Mouse (Mus musculus): ENCODE measurements around the gene Jup. TPM values are rescaled to one million over a fixed set of nuclear protein-coding genes. Genes with fewer than 3 reads are reported as not detected.

Gene Jup
- total RNA-seq, 1 experiment from 2014 or later = 3.0 TPM

DNA sequence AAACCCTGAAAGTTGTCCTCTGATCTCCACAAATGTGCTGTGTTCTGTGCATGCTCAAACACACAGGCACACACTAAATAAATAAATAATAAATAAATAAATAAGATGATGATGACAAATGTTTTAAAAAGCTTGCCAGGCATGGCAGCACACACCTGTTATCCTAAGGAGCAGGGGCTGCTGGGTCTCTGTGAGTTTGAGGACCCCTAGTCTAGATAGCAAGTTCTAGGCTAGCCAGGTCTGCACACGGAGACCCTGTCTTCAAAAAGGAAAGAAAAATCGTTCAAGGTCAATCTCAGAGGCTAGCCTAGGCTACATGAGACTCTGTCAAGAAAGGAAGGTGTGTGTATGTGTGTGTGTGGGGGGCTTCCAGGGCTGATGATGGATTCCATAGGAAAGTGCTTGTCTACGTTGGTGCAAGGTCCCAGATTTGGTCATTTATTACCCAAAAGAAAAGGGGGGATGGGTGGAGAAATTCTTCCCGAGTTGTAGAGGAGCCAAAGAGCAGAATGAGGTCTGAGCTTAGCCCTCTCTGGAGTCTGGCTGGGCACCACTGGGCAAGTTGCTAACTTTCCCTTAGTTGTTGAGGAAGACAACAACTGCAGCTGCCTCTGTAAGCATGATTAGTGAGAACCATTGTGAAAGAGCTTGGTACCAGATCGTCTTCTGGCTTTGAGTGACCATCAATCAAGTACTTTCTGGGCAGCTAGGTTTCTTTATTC is 3.0 kb downstream of the Jup start:
- no peak for ATAC-seq (ENCODE audit: extremely low read depth, insufficient number of reproducible peaks, low FRiP score, poor library complexity, severe bottlenecking)

DNA sequence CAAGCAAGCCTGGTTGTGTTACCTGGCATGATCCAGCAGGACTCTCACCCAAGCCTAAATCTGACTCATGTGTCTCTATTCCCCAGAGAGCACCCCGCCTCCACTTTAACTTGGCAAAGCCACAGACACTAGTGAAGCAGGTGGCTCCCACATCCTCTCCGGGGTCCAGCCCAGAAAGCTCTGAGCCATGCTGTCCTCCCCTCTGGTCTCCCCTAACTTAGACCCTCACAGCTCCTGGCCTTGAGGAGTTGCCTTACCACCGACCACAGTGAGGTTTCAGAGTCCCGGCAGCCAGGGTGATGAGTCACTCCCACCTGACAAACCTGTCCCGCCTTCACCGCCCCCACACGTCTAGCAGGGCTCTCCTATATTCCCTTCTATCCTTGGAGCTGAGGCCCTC is 3.8 kb downstream of the Jup start:
- ATAC-seq (ENCODE audit: extremely low read depth, insufficient number of reproducible peaks, low FRiP score, poor library complexity, severe bottlenecking) = no peak

DNA sequence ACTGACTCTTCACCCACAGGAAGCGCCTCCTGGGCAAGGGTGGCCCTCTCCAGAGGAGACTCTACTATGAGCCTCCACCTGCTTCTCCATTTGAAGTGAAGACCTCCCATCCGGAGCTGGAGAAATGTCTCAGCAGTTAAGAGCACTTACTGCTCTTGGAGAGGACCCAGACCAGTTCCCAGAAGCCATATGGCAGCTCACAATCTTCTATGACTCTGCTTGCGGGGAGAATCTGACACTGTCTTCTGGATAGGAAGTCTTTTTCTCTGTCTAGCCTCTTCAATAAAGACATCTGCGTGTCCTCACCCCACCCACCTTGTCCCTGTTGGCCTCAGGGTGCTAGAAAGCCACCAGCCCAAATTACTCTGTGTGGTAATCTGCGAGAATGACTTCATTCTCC is 4.6 kb downstream of the Jup start:
- no peak for ATAC-seq (ENCODE audit: extremely low read depth, insufficient number of reproducible peaks, low FRiP score, poor library complexity, severe bottlenecking)

DNA sequence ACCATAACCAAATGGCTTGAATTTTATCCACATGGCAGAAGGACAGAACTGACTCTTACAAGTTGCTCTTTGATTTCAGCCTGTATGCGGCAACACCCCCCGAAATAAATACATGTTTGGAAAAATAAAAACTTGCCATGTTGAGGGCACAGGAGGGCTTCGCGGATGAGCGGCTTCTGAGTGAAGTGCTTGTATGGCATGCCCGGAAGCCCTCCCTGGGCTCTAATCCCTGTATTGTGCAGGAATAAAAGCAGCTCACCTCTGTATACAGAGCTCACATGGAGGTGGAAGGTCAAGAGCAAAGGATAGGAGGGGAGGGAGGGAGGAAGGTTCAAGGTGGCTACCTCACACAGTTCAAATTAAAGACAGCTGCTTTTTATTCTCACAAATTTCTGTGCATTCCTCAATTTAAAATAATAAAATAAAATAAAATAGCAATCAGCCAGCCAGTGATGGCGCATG is 5.6 kb downstream of the Jup start:
- no peak for ATAC-seq (ENCODE audit: extremely low read depth, insufficient number of reproducible peaks, low FRiP score, poor library complexity, severe bottlenecking)

DNA sequence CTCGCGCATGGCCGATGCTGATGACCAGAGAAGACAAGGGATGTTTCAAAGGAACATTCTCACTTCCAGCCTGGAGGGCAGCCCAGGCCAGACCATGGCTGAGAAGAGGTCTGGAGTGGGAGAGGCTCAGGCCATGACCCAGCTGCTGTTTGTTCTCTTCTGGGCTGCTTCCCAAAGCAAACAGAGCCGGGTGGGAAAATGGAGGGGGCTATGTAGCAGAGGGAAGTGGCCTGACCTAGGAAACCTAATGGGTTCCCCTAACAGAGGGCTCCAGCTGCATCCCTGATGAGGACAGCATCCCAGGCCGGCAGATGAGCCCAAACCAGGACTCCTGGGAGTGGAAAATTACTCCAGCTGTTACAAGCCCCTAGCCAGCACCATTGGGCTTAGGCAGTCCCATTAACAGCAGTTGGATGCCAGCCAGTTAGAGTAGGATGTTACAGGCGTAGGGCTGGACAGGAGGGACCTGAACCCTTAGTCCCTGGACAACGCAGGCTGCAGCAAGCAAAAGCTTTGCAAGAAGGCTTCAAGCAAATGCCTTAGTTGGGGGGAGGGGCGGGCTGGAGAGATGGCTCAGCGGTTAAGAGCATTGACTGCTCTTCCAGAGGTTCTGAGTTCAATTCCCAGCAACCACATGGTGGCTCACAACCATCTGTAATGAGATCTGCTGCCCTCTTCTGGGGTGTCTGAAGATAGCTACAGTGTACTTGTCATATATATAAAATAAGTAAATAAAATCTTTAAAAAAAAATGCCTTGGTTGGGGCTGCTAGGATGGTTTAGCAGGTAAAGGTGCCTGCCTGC is 6.3 kb downstream of the Jup start:
- ATAC-seq (ENCODE audit: extremely low read depth, insufficient number of reproducible peaks, low FRiP score, poor library complexity, severe bottlenecking) = no peak

DNA sequence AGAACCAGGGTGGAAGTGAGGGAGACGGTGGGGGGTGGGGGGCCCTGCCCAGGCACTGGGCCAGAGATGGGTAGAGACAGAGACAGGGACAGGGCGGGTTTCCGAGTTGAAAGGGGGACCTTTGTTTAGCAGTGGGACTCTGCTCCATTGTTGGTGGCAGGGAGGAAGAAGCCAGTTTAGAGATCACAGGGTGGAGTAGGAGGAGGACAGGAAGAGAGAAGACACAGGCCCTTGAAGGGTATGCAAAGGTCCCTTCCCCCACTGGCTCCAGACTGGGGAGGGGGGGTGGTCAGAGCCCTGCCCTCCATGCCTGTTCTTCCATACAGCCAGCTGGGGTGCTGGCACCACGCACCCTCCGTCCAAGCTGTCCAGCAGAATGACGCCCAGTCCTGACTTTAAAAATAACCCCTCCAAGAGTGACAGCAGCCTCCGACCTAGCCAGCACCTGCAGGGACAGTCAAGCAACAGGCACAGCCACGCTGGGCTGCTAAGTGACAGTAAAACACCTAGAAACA is 7.6 kb downstream of the Jup start:
- ATAC-seq (ENCODE audit: extremely low read depth, insufficient number of reproducible peaks, low FRiP score, poor library complexity, severe bottlenecking) = 0 out of 2 replicates have a peak, but pooled peaks have one; percentile 4

DNA sequence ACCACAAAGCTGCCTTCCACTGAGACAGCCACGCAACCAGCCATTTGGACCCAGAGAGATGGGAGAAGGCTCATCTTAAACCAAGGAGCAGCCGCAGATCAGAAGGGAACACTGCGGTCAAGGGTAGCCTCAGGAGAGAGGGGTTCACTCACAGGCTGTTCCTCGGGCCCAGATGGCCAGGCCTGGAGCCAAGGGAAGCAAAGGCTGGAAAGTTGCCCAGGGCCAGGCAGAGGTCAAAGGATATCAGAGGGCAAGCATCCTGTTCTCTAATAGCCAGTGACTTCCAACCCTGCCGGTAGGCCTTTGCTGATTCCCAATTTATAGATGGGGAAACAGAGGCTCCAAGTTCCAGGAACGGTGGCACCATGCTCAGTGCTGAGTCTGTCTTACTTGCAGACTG is 9.0 kb downstream of the Jup start:
- ATAC-seq (ENCODE audit: extremely low read depth, insufficient number of reproducible peaks, low FRiP score, poor library complexity, severe bottlenecking) = no peak

DNA sequence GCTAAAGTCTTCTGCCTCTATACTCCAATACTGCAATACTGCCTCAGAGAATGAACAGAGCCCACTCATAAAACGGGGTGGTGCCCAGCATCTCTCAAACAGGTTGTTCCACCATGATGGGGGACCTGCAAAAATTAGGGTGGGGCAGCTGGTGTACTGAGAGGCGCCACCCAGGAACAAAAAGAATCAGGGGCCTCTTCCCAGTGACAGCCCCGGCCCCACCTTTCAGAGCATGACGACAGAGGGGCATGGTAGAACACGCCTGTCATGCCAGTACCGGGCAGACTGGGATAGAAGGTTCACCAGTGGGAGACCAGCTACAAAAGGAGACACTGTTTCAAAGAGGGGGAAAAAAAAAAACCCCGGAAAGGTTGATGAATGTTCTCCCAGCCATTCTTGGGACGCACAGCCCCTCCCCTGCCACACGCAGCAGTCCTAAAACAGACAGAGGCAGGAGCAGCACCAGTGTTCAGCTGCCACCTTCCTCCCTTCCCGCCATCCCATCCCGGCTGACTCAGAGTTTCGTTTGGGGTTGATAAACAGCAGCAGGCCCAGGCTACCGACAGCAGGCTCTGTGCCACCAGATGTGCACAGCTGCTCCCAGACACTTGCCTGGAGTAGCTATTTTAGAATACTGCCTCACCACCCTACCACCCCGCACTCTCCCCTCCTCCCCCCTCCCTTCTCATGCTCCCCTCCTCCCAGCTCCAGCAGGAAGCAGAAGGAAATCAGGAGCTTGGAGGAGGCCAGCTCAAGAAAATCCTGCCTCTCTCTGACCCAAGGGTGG is 9.8 kb downstream of the Jup start:
- ATAC-seq (ENCODE audit: extremely low read depth, insufficient number of reproducible peaks, low FRiP score, poor library complexity, severe bottlenecking) = no peak

DNA sequence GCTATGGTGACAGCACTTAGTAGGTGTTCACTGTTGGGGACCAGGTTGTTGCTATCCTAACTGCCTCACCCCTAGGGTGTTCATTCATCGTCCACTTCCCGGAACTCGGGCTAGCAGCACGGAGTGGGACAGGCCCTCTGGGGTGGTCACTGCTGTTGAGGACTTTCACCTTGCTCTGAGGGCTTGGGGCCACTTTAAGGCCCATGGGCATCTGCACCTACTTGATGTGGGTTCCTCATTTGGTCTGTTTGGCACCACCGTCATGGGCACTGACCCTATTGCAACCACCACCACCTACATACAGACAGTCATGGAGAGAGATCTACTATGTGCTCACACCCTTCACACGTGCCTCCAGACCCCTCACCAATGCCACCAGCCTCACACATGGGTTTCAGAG is 10.5 kb downstream of the Jup start:
- no peak for ATAC-seq (ENCODE audit: extremely low read depth, insufficient number of reproducible peaks, low FRiP score, poor library complexity, severe bottlenecking)

DNA sequence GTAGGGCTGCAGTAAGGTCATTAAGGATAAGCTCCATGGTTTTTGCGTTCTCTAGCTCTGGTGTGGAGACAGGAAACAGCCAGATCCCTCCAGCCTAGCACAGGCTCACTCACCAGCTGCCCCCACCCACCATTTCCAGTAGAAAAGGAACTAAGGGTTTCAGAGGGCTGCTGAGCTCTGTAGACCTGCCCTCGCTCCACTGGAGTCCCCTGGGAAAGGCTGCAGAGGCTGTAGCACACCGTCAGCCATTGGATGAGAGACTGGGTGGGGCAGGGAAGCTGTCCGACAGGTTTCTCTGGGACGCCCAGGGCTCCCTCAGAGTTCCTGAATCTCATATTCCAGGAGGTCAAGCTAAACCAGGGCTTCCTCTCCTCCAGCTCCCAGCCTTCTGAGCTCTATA is 11.0 kb downstream of the Jup start:
- no peak for ATAC-seq (ENCODE audit: extremely low read depth, insufficient number of reproducible peaks, low FRiP score, poor library complexity, severe bottlenecking)

DNA sequence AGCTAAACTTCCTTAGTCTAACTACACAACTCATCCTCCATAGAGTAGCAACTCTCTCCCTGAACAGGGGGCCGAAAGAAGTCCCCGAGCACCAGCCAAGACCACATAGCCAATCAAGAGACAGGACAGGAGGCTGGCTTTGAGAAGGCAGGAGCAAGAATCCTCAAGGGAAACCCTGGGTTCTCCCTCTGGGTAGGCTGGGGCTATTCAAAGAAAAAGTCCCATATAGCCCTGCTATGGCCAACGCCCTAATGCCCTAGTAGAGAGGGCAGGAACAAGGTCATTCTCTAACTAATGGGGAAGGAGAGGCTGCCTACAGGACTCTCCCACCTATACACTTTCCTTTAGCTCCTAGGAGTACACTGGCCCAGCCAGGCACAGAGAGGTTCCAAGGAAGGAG is 12.5 kb downstream of the Jup start:
- no peak for ATAC-seq (ENCODE audit: extremely low read depth, insufficient number of reproducible peaks, low FRiP score, poor library complexity, severe bottlenecking)

DNA sequence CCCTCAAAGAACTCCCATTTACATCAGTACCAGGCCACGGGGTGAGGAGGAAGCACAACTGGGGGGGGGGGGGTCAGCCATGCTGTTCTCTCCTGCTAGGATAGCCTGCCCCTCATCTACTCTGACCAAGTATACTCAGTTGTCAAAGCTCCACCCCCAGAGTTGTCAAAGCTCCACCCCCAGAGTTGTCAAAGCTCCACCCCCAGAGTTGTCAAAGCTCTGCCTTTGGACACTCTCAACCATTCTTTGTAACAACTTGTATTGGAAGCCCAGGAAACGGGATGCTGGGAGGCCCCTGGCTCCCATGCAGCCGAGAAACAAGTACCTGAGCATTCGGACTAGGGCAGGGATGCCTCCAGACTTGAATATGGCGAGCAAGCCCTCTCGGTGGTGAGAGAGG is 14.9 kb downstream of the Jup start:
- no peak for ATAC-seq (ENCODE audit: extremely low read depth, insufficient number of reproducible peaks, low FRiP score, poor library complexity, severe bottlenecking)

DNA sequence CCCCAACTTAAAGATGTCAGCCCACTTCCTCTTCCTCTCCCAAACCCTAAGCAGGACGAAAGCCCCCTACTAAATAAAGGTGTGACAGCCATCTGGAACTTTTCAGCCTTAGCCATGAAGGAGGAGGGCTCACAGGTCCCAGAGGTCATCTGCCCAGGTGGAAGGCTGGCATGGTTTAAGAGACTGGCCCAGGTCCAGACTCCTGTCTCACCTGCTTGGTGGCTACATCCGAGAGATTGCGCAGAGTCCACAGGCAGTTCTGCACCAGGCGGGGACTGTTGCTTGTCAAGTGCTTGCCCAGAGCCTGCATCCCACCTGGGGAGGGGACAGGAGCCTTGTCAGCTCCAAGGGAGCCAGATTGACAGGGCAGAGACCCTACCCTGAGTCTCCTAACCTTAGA is 18.3 kb downstream of the Jup start:
- ATAC-seq (ENCODE audit: extremely low read depth, insufficient number of reproducible peaks, low FRiP score, poor library complexity, severe bottlenecking) = no peak

DNA sequence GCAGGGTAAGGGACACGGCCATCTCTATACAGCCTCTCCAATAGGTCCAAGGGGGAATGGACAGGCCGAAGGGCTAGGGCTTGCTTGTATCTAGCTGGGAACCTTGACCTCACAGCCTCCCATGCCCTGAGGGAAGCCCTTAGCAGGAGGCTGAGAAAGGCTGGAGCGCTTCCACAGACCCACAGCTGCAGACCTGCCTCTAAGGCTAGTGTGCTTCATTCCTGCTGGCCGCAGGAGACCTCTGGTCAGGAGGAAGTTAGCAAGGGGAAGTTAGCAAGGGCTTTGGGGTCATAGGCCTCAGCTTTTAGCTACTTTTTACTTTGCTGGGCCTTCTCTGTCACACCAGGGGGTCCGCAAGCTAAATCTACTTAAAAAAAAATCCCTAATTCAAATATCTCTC is 19.1 kb downstream of the Jup start:
- ATAC-seq (ENCODE audit: extremely low read depth, insufficient number of reproducible peaks, low FRiP score, poor library complexity, severe bottlenecking) = no peak

DNA sequence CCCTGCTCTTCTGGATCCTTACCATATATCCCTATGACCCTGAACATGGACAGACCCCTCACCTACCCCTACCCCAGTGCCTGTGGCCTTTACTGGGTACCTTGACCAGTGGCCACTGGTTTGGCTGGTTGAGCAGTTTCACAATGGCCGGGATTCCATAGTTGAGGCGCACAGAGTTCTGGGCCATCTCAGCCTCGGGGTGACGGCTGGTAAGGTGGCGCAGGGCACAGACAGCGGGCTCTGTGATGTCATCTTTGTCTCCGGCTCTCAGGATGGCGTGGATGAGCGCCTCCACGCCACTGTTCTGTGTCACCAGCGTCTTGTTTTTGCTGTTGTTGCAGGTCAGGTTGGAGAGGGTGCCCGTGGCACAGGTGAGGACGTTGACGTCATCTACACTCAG is 19.6 kb downstream of the Jup start:
- ATAC-seq (ENCODE audit: extremely low read depth, insufficient number of reproducible peaks, low FRiP score, poor library complexity, severe bottlenecking) = no peak

DNA sequence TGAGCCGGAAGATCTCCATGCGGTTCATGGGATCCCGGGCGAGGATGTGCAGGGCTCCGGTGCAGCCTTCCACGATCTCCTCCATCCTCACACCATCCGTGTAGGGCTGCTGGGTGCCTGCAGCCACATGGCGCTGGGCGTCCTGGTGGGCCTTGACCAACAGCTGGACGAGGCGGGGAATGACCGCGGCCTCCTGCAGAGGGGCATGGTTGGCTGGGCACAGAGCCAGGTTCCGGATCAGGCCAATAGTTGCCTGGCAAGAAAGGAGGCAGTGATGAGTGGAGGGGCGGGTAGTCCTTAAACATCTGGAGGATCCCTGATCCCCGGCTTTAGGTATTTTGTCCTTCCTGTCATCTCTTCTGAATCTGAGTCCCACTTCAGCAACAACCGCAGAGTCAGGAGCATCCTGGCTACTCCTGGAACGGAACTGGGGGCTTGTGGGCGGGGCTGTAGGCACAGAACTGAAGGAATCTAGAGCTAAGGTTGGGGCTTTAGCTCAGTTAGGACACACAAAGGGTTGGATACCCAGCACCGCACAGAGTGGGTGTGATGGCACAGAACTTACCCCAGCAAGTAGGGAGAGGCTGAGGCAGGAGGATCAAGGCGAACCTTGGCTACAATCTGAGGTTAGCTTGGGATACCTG is 20.7 kb downstream of the Jup start:
- no peak for ATAC-seq (ENCODE audit: extremely low read depth, insufficient number of reproducible peaks, low FRiP score, poor library complexity, severe bottlenecking)

DNA sequence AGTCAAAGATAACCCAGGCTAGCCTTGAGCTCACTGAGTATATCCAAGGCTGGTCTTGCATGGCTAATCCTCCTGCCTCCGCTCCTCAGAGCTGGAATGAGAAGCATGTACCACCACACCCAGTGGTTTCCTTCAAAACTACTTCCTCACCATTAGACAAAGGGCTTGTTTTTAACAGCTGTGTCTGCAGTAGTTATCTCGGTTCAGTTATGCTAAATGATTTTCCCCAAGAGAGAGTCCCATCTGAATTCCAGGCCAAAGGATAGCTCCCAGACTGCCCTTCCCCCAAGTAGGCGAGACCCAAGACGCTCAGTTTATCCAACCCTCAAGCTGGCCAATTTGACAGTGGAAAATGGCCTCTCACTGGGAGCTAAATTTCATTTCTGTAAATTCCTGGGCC is 21.6 kb downstream of the Jup start:
- no peak for ATAC-seq (ENCODE audit: extremely low read depth, insufficient number of reproducible peaks, low FRiP score, poor library complexity, severe bottlenecking)

DNA sequence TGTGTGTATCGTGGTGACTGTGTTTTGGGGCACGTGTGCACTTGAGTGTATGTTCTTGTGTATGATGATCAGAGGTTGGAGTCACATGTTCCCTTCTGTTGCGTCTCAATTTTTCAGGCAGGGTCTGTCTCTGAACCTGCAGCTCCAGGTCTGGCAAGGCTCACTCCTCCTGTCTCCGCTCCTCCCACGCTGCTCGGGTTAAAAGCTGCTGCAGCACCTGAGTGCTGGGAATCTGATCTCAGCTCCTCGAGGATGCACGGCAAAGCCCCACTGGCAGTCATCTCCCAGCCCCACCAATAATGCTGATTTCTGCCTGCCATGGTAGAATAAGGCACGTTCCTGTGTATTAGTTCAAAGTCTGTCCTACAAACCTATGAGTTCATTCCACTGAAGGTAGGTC is 22.4 kb downstream of the Jup start:
- ATAC-seq (ENCODE audit: extremely low read depth, insufficient number of reproducible peaks, low FRiP score, poor library complexity, severe bottlenecking) = no peak

DNA sequence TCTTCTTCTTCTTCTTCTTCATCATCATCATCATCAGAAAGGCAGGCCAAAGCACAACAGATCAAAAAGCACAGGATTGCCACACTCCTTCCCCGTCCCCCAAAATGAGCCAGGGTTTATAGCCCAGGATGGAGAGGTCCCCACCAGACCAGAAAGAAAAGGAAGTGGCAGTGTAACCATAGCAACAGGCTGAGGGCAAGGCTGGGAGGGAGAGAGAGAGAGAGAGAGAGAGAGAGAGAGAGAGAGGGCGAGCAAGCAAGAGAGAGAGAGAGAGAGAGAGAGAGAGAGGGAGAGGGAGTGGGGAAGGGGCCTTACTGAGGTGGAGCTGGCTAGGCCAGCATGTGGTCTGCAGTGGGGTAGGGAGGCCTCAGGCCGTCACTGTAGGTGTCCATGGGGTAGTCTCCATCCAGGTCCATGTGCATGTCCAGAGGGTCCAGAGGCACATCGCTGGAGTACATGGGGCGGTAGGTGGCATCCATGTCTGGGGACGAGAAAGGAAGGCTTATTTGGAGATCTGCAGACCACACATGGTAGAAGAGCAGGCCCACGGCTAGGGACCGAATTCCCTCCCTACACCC is 25.5 kb downstream of the Jup start:
- ATAC-seq (ENCODE audit: extremely low read depth, insufficient number of reproducible peaks, low FRiP score, poor library complexity, severe bottlenecking) = no peak
